Mouse (Mus musculus): ENCODE results near the gene Msi2. TPM values are rescaled to one million over a fixed set of nuclear protein-coding genes. Genes with fewer than 3 reads are reported as not detected.

The Msi2 gene
- polyA plus RNA-seq, 1 experiment from 2014 or later = 20.2 TPM

- no peaks in the 10 kb centered on the region for H3K27me3 ChIP-seq (replicated peaks; ENCODE audit: low read depth, poor library complexity, severe bottlenecking)
- H3K9me3 ChIP-seq = no peaks in the 10 kb centered on the region
- WGBS = 70% methylated on average over 10 of the region's 10 CpGs
- H3K4me3 ChIP-seq = no peak overlapping the region
- H3K36me3 ChIP-seq (replicated peaks) = peaks cover 99% of the 10 kb centered on the region
- no peak overlapping the region; the same call in 1 of the 2 replicates for H3K27ac ChIP-seq (replicated peaks)
- DNase-seq (ENCODE audit: low spot score) = no peak
- peaks cover 91% of the 10 kb centered on the region for H3K4me1 ChIP-seq
These were observed 13.6 kb downstream of the Msi2 start for GRCm38 (mm10) chr11:88704688-88705087.

DNA sequence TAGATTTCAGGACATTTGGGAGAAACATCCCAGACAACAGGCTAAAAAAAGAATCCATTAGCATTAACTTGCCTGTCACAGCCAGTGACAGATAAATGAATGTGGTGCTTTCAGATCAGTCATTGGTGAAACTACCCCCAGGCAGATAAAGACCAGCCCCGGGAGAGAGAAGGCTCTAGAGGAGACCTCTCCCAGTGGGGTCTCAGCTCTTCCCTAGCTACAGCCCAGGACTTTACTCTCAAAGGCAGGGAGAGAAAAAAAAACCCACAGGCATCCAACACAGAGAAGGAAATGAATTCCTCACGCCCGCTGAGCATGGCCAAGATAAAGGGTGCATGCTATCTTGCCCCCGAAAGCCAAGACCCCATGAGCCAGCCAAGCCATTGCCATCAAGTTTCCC lies 15.1 kb downstream of the Msi2 start:
- 24% methylated on average over 4 of the region's 4 CpGs for WGBS
- Histone ChIP-seq H3K27ac (replicated peaks) (peak overlapping the region; percentile 59; the same call in 1 of the 2 replicates), H3K9me3 (no peaks in the 10 kb centered on the region), H3K27me3 (replicated peaks; ENCODE audit: low read depth, poor library complexity, severe bottlenecking) (no peaks in the 10 kb centered on the region), H3K4me1 (peaks cover 82% of the 10 kb centered on the region), H3K36me3 (replicated peaks) (peaks cover 97% of the 10 kb centered on the region), H3K4me3 (0 out of 2 replicates have a peak overlapping the region, but pooled peaks have one; percentile 3)
- no peak for DNase-seq (ENCODE audit: low spot score)

DNA sequence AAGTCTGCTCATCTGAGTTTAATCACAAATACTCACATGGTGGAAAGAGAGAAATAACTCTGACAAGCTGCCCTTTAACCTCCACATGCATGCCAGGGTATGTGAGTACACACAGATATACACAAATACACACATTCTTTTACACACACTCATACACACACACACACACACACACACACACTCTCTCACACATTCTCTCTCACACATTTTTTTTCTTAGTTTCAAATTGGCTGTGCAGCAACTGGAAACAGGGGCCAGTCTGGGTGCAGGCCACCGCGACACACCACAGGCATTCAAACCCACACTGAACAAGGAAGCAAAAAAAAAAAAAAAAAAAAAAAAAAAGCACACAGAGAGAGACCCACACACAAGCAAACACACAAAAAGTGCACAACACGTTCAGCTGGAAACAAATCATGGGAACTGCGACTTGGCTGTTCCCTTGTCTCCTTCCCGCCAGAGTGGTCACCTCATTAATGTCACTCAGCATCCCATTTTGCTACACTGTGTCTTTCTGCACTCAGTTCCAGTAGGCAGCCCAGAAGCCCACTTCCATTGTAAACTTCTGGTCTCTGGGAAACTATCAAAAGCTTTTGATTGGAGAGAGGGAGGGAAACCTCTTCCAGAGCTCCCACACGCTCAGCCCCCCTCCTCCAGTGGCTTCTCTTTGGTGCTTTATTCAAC lies 16.2 kb downstream of the Msi2 start:
- H3K36me3 ChIP-seq (replicated peaks) = peaks cover 97% of the 10 kb centered on the region
- H3K9me3 ChIP-seq = no peaks in the 10 kb centered on the region
- H3K4me3 ChIP-seq = no peak overlapping the region
- peak overlapping the region; percentile 22 for H3K27ac ChIP-seq (replicated peaks)
- H3K27me3 ChIP-seq (replicated peaks; ENCODE audit: low read depth, poor library complexity, severe bottlenecking) = no peaks in the 10 kb centered on the region
- 64% methylated on average over 6 of the region's 6 CpGs for WGBS
- H3K4me1 ChIP-seq = peaks cover 82% of the 10 kb centered on the region
- no peak for DNase-seq (ENCODE audit: low spot score)

DNA sequence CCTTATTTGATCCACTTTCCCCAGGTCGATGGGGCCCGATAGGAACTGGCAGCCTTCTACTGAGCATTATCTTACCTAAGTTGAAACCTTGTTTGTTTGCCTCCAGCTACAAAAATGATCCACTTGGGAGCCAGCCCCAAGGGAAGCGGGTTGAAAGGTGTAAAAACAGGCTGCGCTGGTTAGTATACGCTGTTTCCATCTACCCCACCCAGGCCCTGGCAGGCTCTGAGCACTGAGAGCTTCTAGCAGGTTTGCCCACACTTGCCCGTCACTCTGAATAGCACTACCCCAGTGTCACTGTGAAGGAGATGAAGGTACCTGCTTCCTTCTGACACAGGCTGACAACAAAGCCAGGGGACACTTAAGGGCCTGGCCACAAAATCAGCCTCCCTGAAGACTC lies 17.3 kb downstream of the Msi2 start:
- H3K27me3 ChIP-seq (replicated peaks; ENCODE audit: low read depth, poor library complexity, severe bottlenecking) = no peaks in the 10 kb centered on the region
- no peak overlapping the region; the same call in 1 of the 2 replicates for H3K27ac ChIP-seq (replicated peaks)
- H3K36me3 ChIP-seq (replicated peaks) = peaks cover 97% of the 10 kb centered on the region
- DNase-seq (ENCODE audit: low spot score) = no peak
- 91% methylated on average over 6 of the region's 6 CpGs for WGBS
- H3K9me3 ChIP-seq = no peaks in the 10 kb centered on the region
- H3K4me3 ChIP-seq = no peak overlapping the region
- peaks cover 82% of the 10 kb centered on the region for H3K4me1 ChIP-seq

DNA sequence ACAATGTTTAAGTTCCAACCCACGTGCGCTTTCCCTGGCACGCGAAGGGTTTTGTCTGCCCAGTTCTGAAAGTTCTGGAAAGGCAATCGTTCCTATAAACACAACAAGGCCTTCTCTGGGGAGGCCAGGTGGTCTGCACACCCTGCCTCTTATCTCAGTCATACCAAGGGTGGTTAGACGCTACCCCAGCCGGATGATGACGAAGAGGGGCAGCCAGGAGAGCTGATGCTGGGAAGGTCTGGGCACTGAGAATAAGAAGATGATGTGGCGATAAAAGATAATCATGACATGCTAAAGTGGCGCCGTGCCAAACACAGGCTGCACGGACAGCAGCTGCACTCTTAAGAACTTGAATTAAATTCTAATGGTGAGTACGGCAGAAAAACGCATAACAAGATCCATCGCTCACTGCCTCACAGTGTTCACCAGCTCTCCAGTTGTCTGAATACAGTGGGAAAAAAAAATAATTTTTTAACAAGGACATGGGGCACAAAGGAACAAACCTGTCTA lies 18.1 kb downstream of the Msi2 start:
- H3K27ac ChIP-seq (replicated peaks) = no peak overlapping the region
- H3K36me3 ChIP-seq (replicated peaks) = peaks cover 97% of the 10 kb centered on the region
- peaks cover 82% of the 10 kb centered on the region for H3K4me1 ChIP-seq
- WGBS = 95% methylated on average over 15 of the region's 15 CpGs
- H3K9me3 ChIP-seq = no peaks in the 10 kb centered on the region
- no peak overlapping the region for H3K4me3 ChIP-seq
- H3K27me3 ChIP-seq (replicated peaks; ENCODE audit: low read depth, poor library complexity, severe bottlenecking) = no peaks in the 10 kb centered on the region
- DNase-seq (ENCODE audit: low spot score) = no peak

- Histone ChIP-seq H3K36me3 (replicated peaks) (peaks cover 48% of the 10 kb centered on the region), H3K4me3 (peak overlapping the region; percentile 32), H3K4me1 (peaks cover 93% of the 10 kb centered on the region), H3K27me3 (replicated peaks; ENCODE audit: low read depth, poor library complexity, severe bottlenecking) (no peaks in the 10 kb centered on the region), H3K27ac (replicated peaks) (peak overlapping the region; percentile 84), H3K9me3 (no peaks in the 10 kb centered on the region)
- 36% methylated on average over 20 of the region's 20 CpGs for WGBS
- peak; percentile 64 for DNase-seq (ENCODE audit: low spot score)
These were observed 24.1 kb downstream of the Msi2 start for GRCm38 (mm10) chr11:88693905-88694893.

GRCm38 (mm10) chr11:88693002-88693769 lies 25.1 kb downstream of the Msi2 start:
- 29% methylated on average over 13 of the region's 13 CpGs for WGBS

GRCm38 (mm10) chr11:88692374-88692773 lies 25.9 kb downstream of the Msi2 start:
- peak; percentile 45 for DNase-seq (ENCODE audit: low spot score)
- Histone ChIP-seq H3K4me3 (no peak overlapping the region), H3K4me1 (peaks cover 98% of the 10 kb centered on the region), H3K27me3 (replicated peaks; ENCODE audit: low read depth, poor library complexity, severe bottlenecking) (no peaks in the 10 kb centered on the region), H3K27ac (replicated peaks) (peak overlapping the region; percentile 75), H3K36me3 (replicated peaks) (peaks cover 50% of the 10 kb centered on the region), H3K9me3 (no peaks in the 10 kb centered on the region)
- 41% methylated on average over 10 of the region's 10 CpGs for WGBS

More at GRCm38 (mm10) chr11:88693002-88693769, 25.1 kb downstream of the Msi2 start:
- Histone ChIP-seq H3K27ac (replicated peaks) (peak overlapping the region; percentile 84), H3K36me3 (replicated peaks) (peaks cover 50% of the 10 kb centered on the region), H3K4me3 (peak overlapping the region; percentile 30; the same call in 1 of the 2 replicates), H3K27me3 (replicated peaks; ENCODE audit: low read depth, poor library complexity, severe bottlenecking) (no peaks in the 10 kb centered on the region), H3K4me1 (peaks cover 98% of the 10 kb centered on the region), H3K9me3 (no peaks in the 10 kb centered on the region)
- DNase-seq (ENCODE audit: low spot score) = peak; percentile 65

DNA sequence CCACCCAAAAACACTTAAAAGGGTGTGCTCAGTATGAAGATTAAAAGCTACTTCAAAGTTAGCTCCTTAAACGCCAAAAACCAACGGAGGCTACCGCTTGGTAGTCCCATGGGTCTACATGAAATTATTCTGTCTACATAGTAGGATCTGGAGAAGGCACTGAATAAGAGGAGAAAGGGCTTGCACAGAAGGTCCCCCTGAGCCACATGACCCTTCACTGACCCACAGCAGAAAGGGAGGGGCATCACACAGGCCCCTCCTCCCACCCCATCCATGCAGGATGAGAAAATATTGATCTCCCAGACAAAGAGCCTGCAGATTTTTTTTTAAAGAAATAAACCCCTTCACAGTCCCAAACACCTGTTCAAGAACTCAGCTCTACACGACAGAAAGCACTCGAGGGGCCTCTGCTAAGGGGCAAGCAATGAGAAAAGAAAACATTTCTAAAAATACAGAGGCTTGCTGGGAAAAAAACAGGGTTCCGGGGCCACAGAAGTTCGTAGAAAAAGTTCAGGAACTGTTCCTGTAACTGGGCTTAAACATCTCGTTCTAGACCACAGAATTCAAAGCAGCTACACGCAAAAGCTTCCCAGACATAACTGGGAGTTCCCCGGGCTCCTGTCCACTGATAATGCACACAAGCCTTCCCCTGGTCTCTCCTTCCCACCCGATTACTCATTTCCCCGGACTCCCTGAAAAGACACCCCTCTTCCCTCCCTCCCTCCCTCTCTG lies 27.6 kb downstream of the Msi2 start:
- Histone ChIP-seq H3K27ac (replicated peaks) (peak overlapping the region; percentile 84), H3K4me3 (peak overlapping the region; percentile 35; the same call in 1 of the 2 replicates), H3K27me3 (replicated peaks; ENCODE audit: low read depth, poor library complexity, severe bottlenecking) (no peaks in the 10 kb centered on the region), H3K9me3 (no peaks in the 10 kb centered on the region), H3K4me1 (peaks cover 95% of the 10 kb centered on the region), H3K36me3 (replicated peaks) (peaks cover 50% of the 10 kb centered on the region)
- 16% methylated on average over 12 of the region's 12 CpGs for WGBS
- DNase-seq (ENCODE audit: low spot score) = peak; percentile 62

GRCm38 (mm10) chr11:88689831-88690459 lies 28.4 kb downstream of the Msi2 start:
- Histone ChIP-seq H3K27me3 (replicated peaks; ENCODE audit: low read depth, poor library complexity, severe bottlenecking) (no peaks in the 10 kb centered on the region), H3K4me3 (peak overlapping the region; percentile 35; the same call in 1 of the 2 replicates), H3K4me1 (peaks cover 94% of the 10 kb centered on the region), H3K36me3 (replicated peaks) (peaks cover 50% of the 10 kb centered on the region), H3K9me3 (no peaks in the 10 kb centered on the region), H3K27ac (replicated peaks) (peak overlapping the region; percentile 84)
- 6% methylated on average over 14 of the region's 14 CpGs for WGBS
- DNase-seq (ENCODE audit: low spot score) = peak; percentile 74

DNA sequence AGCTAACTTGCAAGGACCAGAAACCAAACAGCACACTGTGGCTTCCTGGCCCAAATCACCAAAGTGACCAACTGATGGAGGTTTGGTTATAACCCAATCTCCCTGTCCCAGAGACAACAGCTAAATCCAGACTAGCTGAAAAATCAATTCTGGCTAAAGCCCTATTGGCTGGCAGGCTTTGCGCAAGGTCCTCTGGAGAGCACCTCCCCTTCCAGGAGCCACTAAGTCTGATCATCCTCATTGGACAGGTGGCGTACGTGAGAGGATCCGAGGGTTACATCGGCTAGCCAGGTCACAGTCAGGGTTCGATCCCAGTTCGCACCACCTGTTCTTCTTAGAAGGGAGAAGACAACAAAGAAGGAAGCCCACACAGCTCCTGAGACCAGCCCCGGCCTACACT lies 29.7 kb downstream of the Msi2 start:
- Histone ChIP-seq H3K4me3 (no peak overlapping the region), H3K4me1 (peaks cover 93% of the 10 kb centered on the region), H3K36me3 (replicated peaks) (peaks cover 63% of the 10 kb centered on the region), H3K27me3 (replicated peaks; ENCODE audit: low read depth, poor library complexity, severe bottlenecking) (no peaks in the 10 kb centered on the region), H3K9me3 (no peaks in the 10 kb centered on the region), H3K27ac (replicated peaks) (peak overlapping the region; percentile 84; the same call in 1 of the 2 replicates)
- DNase-seq (ENCODE audit: low spot score) = no peak
- 93% methylated on average over 8 of the region's 8 CpGs for WGBS

All from embryonic facial prominence, embryonic 10.5 days (tissue).